Mouse (Mus musculus) lung, embryonic 14.5 days (tissue): ENCODE data around the gene Wasf2. TPM values are rescaled to one million over a fixed set of nuclear protein-coding genes. Genes with fewer than 3 reads are reported as not detected.

Experiments used
- ATAC-seq: fragments of 200-750 bp; cut with Nextera tagmentation; 2 replicates; pipeline ENCODE4 v1.8.0; 2017; ENCODE audit warnings: mild to moderate bottlenecking, moderate TSS enrichment, moderate library complexity; ENCODE audit not compliant: insufficient read depth
- DNase-seq: peaks from one replicate; pipeline ENCODE4 v3.0.0-alpha.2; 2015
- H3K27ac ChIP-seq: fragments of 300-500 bp; sonication (generic); 2 replicates; pipeline ENCODE4 v1.5.1; 2014; ENCODE audit warnings: low read depth, mild to moderate bottlenecking, moderate library complexity
- H3K27me3 ChIP-seq: fragments of 300-500 bp; sonication (generic); 2 replicates; pipeline ENCODE4 v1.6.1; 2014; ENCODE audit warnings: low read length, control low read depth; ENCODE audit not compliant: insufficient read depth
- H3K36me3 ChIP-seq: fragments of 300-500 bp; sonication (generic); 2 replicates; pipeline ENCODE4 v1.6.1; 2014; ENCODE audit warnings: control low read depth; ENCODE audit not compliant: insufficient read depth
- H3K4me1 ChIP-seq: fragments of 300-500 bp; sonication (generic); 2 replicates; pipeline ENCODE4 v1.6.1; 2014; ENCODE audit warnings: antibody characterized with exemption, control low read depth; ENCODE audit not compliant: insufficient read depth
- H3K4me2 ChIP-seq: fragments of 300-500 bp; sonication (generic); 2 replicates; pipeline ENCODE4 v1.6.1; 2014; ENCODE audit warnings: mild to moderate bottlenecking
- H3K4me3 ChIP-seq: fragments of 300-500 bp; sonication (generic); 2 replicates; pipeline ENCODE4 v1.5.1; 2014; ENCODE audit warnings: low read depth, low read length
- H3K9ac ChIP-seq: fragments of 300-500 bp; sonication (generic); 2 replicates; pipeline ENCODE4 v1.6.1; 2014
- H3K9me3 ChIP-seq: fragments of 300-500 bp; sonication (generic); 2 replicates; pipeline ENCODE4 v1.6.1; 2016; ENCODE audit warnings: low read depth, low read length, control low read depth
- CTCF ChIP-seq: IDR thresholded peaks from 2 replicates; pipeline ENCODE4 v1.5.1; 2016; ENCODE audit warnings: antibody characterized with exemption, low read depth
- WGBS: fragments of 180-500 bp; shearing (Covaris S2); extraction: QIAGEN DNeasy Blood & Tissue Kit; methylation state at CpG from one replicate; pipeline ENCODE4 v1.1.7; 2014; 5-methylcytosine and 5-hydroxymethylcytosine counted together
- polyA plus RNA-seq: library from polyadenylated mRNA; unstranded; fragments of >200 nt; fragmentation: Nextera tagmentation; extraction: Ambion mirVana; gene quantifications from 2 replicates; pipeline ENCODE4 v1.2.1, GENCODE M21; 2014

The Wasf2 gene
- polyA plus RNA-seq, 1 experiment from 2014 or later: 101 TPM

DNA sequence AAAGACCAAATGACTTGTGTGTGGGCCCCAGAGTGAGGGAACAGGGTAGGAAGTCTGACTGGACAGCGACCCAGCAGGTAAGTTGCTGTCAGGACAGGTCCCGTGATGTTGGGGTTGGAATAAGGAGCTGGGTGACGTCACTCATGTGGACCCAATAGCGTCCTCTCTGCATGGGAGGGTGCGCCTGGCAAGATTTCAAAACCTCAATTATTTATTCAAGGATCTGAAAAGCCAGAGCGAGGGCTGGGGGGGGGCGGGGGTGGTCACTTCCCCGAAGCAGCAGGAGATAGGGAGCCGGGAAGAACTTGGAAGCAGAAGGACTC, 82.9 kb downstream of the Wasf2 start:
- peak overlapping the region; percentile 65 for H3K4me3 ChIP-seq
- no peaks in the 10 kb centered on the region for H3K36me3 ChIP-seq
- peak; percentile 10; the same call in 1 of the 2 replicates for ATAC-seq

DNA sequence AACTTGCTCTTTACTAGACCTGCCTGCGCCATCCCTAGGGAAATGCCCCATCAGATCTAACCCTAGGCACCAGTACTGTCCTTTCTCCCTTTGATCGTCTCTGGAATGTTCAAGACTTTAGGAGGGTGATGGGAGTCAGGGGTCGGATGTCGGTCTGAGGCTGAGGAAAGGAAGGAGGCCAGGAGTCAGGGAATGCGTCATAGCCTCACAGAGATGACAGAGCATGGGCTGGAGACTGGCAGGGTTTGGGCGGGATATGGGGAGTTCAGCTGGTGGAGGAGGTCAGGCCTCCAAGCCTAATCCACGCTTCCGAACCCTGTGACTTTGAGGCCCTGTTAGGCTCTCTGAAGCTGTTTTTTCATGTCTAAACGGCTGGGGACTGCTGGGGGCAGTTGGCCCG, 83.4 kb downstream of the Wasf2 start:
- peak overlapping the region; percentile 100 for H3K4me2 ChIP-seq
- H3K36me3 ChIP-seq: no peaks in the 10 kb centered on the region
- no peak overlapping the region for H3K4me3 ChIP-seq
- H3K9ac ChIP-seq: no peak overlapping the region
- ATAC-seq (0 out of 2 replicates have a peak, but pooled peaks have one; percentile 9), DNase-seq (no peak)
- WGBS: 17% methylated on average over 10 of the region's 10 CpGs
- H3K4me1 ChIP-seq: peaks cover 11% of the 10 kb centered on the region
- H3K27me3 ChIP-seq: peaks cover 28% of the 10 kb centered on the region; the same call in 1 of the 2 replicates
- H3K27ac ChIP-seq: no peak overlapping the region
- TF ChIP-seq CTCF: no peak
- H3K9me3 ChIP-seq: no peaks in the 10 kb centered on the region

More for the DNA sequence above, 82.9 kb downstream of the Wasf2 start:
- TF ChIP-seq CTCF: no peak
- DNase-seq: peak; percentile 67
- H3K4me1 ChIP-seq: peaks cover 11% of the 10 kb centered on the region
- peaks cover 28% of the 10 kb centered on the region; the same call in 1 of the 2 replicates for H3K27me3 ChIP-seq
- no peak overlapping the region for H3K27ac ChIP-seq
- H3K9ac ChIP-seq: no peak overlapping the region
- H3K9me3 ChIP-seq: no peaks in the 10 kb centered on the region
- WGBS: 2% methylated on average over 9 of the region's 9 CpGs
- H3K4me2 ChIP-seq: peak overlapping the region; percentile 100

- ATAC-seq: no peak
- Histone ChIP-seq H3K4me3 (no peak overlapping the region), H3K4me2 (no peak overlapping the region), H3K4me1 (peaks cover 5% of the 10 kb centered on the region), H3K27me3 (peaks cover 15% of the 10 kb centered on the region; the same call in 1 of the 2 replicates), H3K36me3 (no peaks in the 10 kb centered on the region), H3K27ac (no peak overlapping the region), H3K9me3 (no peaks in the 10 kb centered on the region), H3K9ac (no peak overlapping the region)
- peak; percentile 86 for DNase-seq
- WGBS: 4% methylated on average over 5 of the region's 5 CpGs
- TF ChIP-seq CTCF: peak; percentile 98
Measured at GRCm38 (mm10) chr4:133217641-133218040, 87.3 kb downstream of the Wasf2 start.

DNA sequence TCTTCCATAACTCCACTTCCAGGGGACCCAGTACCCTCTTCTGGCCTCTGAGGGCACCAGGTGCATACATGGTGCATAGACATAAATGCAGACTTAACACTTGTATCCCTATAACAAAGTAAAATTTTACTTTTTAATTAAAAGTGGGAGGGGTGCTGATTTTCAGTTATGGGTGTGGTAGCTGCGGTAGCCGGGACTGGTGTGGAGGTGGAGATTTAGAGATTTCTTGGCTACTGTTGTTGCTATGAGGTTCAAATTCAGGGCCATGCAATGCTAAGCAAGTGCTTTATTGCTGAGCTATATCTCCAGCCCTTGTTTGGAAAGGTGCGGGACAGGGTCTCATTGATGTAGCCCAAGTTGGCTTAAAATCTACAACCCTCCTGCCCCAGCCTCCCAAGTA, 88.4 kb downstream of the Wasf2 start:
- Histone ChIP-seq H3K4me2 (no peak overlapping the region), H3K9ac (no peak overlapping the region), H3K27ac (no peak overlapping the region), H3K4me3 (no peak overlapping the region), H3K9me3 (no peaks in the 10 kb centered on the region), H3K4me1 (no peaks in the 10 kb centered on the region; the same call in 1 of the 2 replicates), H3K36me3 (no peaks in the 10 kb centered on the region), H3K27me3 (peaks cover 4% of the 10 kb centered on the region; the same call in 1 of the 2 replicates)
- no peak for TF ChIP-seq CTCF
- DNase-seq (no peak), ATAC-seq (no peak)
- WGBS: 85% methylated on average over 3 of the region's 3 CpGs

DNA sequence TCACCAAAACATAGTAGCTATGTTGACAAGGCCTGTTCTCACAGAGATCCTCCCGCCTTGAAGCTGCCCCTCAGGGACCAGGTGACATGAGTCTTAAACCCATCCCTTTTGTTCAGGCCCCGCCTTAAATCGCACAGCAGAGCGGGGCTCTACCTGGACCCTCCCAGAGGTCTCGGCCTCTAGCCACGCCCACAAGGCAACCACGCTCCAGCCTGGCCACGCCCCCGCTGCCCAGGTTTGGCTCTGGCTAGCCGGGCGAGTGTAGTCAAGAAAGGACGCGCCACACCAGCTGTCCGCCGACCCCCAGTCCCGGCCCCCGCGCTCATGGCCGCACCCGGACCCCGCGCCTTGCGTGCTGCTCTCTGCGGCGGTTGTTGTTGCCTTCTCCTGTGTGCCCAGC, 90.4 kb downstream of the Wasf2 start:
- WGBS: 3% methylated on average over 25 of the region's 25 CpGs
- H3K27me3 ChIP-seq: no peaks in the 10 kb centered on the region
- no peak overlapping the region for H3K27ac ChIP-seq
- H3K36me3 ChIP-seq: no peaks in the 10 kb centered on the region
- H3K9me3 ChIP-seq: no peaks in the 10 kb centered on the region
- TF ChIP-seq CTCF: no peak
- H3K4me2 ChIP-seq: peak overlapping the region; percentile 65
- H3K9ac ChIP-seq: peak overlapping the region; percentile 49
- ATAC-seq (no peak), DNase-seq (peak; percentile 72)
- no peaks in the 10 kb centered on the region; the same call in 1 of the 2 replicates for H3K4me1 ChIP-seq
- peak overlapping the region; percentile 35 for H3K4me3 ChIP-seq

DNA sequence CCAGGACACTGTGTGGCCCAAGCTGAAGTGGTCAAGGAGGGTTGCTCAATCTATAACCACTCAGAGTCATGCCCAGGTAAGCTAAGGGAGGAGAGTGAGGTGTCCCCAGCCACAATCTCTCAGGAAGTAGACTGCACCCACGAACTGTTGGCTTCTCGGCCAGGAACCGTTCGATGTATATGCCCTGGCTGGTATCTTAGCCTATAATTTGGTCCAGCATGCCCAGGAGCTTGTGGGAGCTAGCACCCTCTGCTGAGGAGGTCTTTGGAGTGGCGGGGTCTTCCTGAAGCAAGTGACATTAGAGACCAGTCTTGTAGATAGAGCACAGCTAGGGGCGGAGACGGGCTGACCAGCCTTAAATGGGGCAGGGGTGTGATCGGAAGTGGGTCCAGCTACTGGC, 91.4 kb downstream of the Wasf2 start:
- WGBS: 80% methylated on average over 8 of the region's 8 CpGs
- no peak overlapping the region for H3K4me2 ChIP-seq
- H3K9me3 ChIP-seq: no peaks in the 10 kb centered on the region
- H3K27ac ChIP-seq: no peak overlapping the region
- H3K4me1 ChIP-seq: no peaks in the 10 kb centered on the region; the same call in 1 of the 2 replicates
- H3K9ac ChIP-seq: no peak overlapping the region
- no peak overlapping the region for H3K4me3 ChIP-seq
- ATAC-seq (no peak), DNase-seq (no peak)
- H3K27me3 ChIP-seq: no peaks in the 10 kb centered on the region
- H3K36me3 ChIP-seq: no peaks in the 10 kb centered on the region
- no peak for TF ChIP-seq CTCF

DNA sequence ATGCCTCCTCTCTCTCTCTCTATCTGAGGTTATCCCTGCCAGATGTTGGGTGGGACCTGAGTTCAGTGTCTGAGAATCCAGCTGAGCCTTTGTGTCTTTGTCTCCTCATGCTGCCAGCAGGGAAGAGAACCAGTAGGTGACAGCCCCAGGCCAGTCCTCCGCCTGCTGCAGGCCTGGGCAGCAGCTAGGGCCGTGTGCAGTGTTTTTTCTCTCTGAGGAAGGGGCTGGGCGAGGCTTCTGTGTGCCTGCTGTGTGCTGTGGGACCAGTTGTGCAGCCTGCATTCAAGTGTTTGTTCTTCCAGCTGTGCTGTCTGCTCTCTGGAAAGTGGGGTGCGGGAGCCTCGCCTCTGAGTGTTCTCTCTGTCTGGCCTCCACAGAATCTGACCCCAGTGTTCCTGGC, 93.6 kb downstream of the Wasf2 start:
- H3K27ac ChIP-seq: 0 out of 2 replicates have a peak overlapping the region, but pooled peaks have one; percentile 2
- DNase-seq (peak; percentile 50), ATAC-seq (no peak)
- no peak for TF ChIP-seq CTCF
- no peaks in the 10 kb centered on the region for H3K9me3 ChIP-seq
- H3K36me3 ChIP-seq: no peaks in the 10 kb centered on the region
- WGBS: 45% methylated on average over 5 of the region's 5 CpGs
- no peak overlapping the region for H3K4me3 ChIP-seq
- H3K4me1 ChIP-seq: no peaks in the 10 kb centered on the region; the same call in 1 of the 2 replicates
- no peaks in the 10 kb centered on the region for H3K27me3 ChIP-seq
- H3K4me2 ChIP-seq: no peak overlapping the region
- no peak overlapping the region for H3K9ac ChIP-seq
